Mouse (Mus musculus) kidney, postnatal 0 days (tissue): ENCODE measurements around the gene Eps15l1. TPM values are rescaled to one million over a fixed set of nuclear protein-coding genes. Genes with fewer than 3 reads are reported as not detected.

Source experiments
- ATAC-seq: fragments of 200-750 bp; cut with Nextera tagmentation; replicated peaks from 2 replicates; pipeline ENCODE4 v1.8.0; 2017; ENCODE audit warnings: low read depth, moderate number of reproducible peaks, moderate TSS enrichment, moderate library complexity; ENCODE audit not compliant: low FRiP score
- DNase-seq: peaks from one replicate; pipeline ENCODE4 v3.0.0-alpha.2; 2016; ENCODE audit warnings: low spot score
- H3K27ac ChIP-seq: fragments of 300-500 bp; sonication (generic); 2 replicates; pipeline ENCODE4 v1.5.1; 2014; ENCODE audit warnings: mild to moderate bottlenecking
- H3K27me3 ChIP-seq: fragments of 300-500 bp; sonication (generic); 2 replicates; pipeline ENCODE4 v1.6.1; 2014; ENCODE audit warnings: low read length, mixed read lengths; ENCODE audit not compliant: insufficient read depth
- H3K36me3 ChIP-seq: fragments of 300-500 bp; sonication (generic); 2 replicates; pipeline ENCODE4 v1.6.1; 2014; ENCODE audit warnings: low read length, mixed read lengths; ENCODE audit not compliant: insufficient read depth
- H3K4me1 ChIP-seq: fragments of 300-500 bp; sonication (generic); replicated peaks from 2 replicates; pipeline ENCODE4 v1.6.1; 2014; ENCODE audit warnings: antibody characterized with exemption, low read length, mixed read lengths; ENCODE audit not compliant: insufficient read depth
- H3K4me2 ChIP-seq: fragments of 300-500 bp; sonication (generic); 2 replicates; pipeline ENCODE4 v1.6.1; 2014; ENCODE audit warnings: mild to moderate bottlenecking, low read length, moderate library complexity, mixed read lengths
- H3K4me3 ChIP-seq: fragments of 300-500 bp; sonication (generic); replicated peaks from 2 replicates; pipeline ENCODE4 v1.5.1; 2014; ENCODE audit warnings: low read depth, low read length
- H3K9ac ChIP-seq: fragments of 300-500 bp; sonication (generic); 2 replicates; pipeline ENCODE4 v1.6.1; 2014; ENCODE audit warnings: low read depth, low read length
- H3K9me3 ChIP-seq: fragments of 300-500 bp; sonication (generic); replicated peaks from 2 replicates; pipeline ENCODE4 v1.6.1; 2016; ENCODE audit warnings: low read length, inconsistent platforms, mixed read lengths
- CTCF ChIP-seq: IDR thresholded peaks from 2 replicates; pipeline ENCODE4 v1.5.1; 2016; ENCODE audit warnings: antibody characterized with exemption, low read depth, mild to moderate bottlenecking, moderate library complexity
- WGBS: fragments of 180-500 bp; shearing (Covaris S2); extraction: QIAGEN DNeasy Blood & Tissue Kit; methylation state at CpG from one replicate; pipeline ENCODE4 v1.1.7; 2014; 5-methylcytosine and 5-hydroxymethylcytosine counted together
- polyA plus RNA-seq: library from polyadenylated mRNA; unstranded; fragments of >200 nt; fragmentation: Nextera tagmentation; extraction: Ambion mirVana; gene quantifications from 2 replicates; pipeline ENCODE4 v1.2.1, GENCODE M21; 2015

Eps15l1 gene
- polyA plus RNA-seq, 1 experiment from 2014 or later = 32.5 TPM

- Histone ChIP-seq H3K4me2 (no peak overlapping the region), H3K4me3 (no peak overlapping the region), H3K36me3 (peaks cover 78% of the 10 kb centered on the region), H3K9me3 (no peaks in the 10 kb centered on the region), H3K9ac (no peak overlapping the region), H3K4me1 (no peaks in the 10 kb centered on the region), H3K27ac (no peak overlapping the region), H3K27me3 (no peaks in the 10 kb centered on the region)
- 89% methylated on average over 2 of the region's 2 CpGs for WGBS
- DNase-seq (no peak), ATAC-seq (no peak)
- TF ChIP-seq CTCF = no peak
These were observed 35.5 kb downstream of the Eps15l1 start for GRCm38 (mm10) chr8:72385737-72386136.

- Histone ChIP-seq H3K4me1 (no peaks in the 10 kb centered on the region), H3K27ac (no peak overlapping the region), H3K36me3 (peaks cover 74% of the 10 kb centered on the region), H3K4me2 (no peak overlapping the region), H3K27me3 (no peaks in the 10 kb centered on the region), H3K9ac (no peak overlapping the region), H3K4me3 (no peak overlapping the region), H3K9me3 (no peaks in the 10 kb centered on the region)
- 0 out of 2 replicates have a peak, but pooled peaks have one; percentile 4 for ATAC-seq
- WGBS = 53% methylated on average over 5 of the region's 5 CpGs
- TF ChIP-seq CTCF = peak; percentile 25; the same call in 1 of the 2 replicates
- DNase-seq = peak; percentile 28
These were observed 38.9 kb downstream of the Eps15l1 start for GRCm38 (mm10) chr8:72382395-72382794.

- Histone ChIP-seq H3K4me2 (no peak overlapping the region), H3K4me3 (no peak overlapping the region), H3K27me3 (no peaks in the 10 kb centered on the region), H3K27ac (no peak overlapping the region), H3K9me3 (no peaks in the 10 kb centered on the region), H3K4me1 (no peaks in the 10 kb centered on the region), H3K9ac (no peak overlapping the region), H3K36me3 (peaks cover 71% of the 10 kb centered on the region)
- TF ChIP-seq CTCF = no peak
- 84% methylated on average over 8 of the region's 8 CpGs for WGBS
- ATAC-seq (no peak), DNase-seq (no peak)
These were observed 40.6 kb downstream of the Eps15l1 start for GRCm38 (mm10) chr8:72380656-72381055.

GRCm38 (mm10) chr8:72376900-72377299 is 44.4 kb downstream of the Eps15l1 start:
- Histone ChIP-seq H3K27me3 (no peaks in the 10 kb centered on the region), H3K9me3 (no peaks in the 10 kb centered on the region), H3K27ac (no peak overlapping the region), H3K4me2 (no peak overlapping the region), H3K4me1 (no peaks in the 10 kb centered on the region), H3K9ac (no peak overlapping the region), H3K4me3 (no peak overlapping the region), H3K36me3 (peaks cover 68% of the 10 kb centered on the region)
- 84% methylated on average over 2 of the region's 2 CpGs for WGBS
- no peak for TF ChIP-seq CTCF
- DNase-seq = no peak
- no peak for ATAC-seq

GRCm38 (mm10) chr8:72376309-72376708 is 45.0 kb downstream of the Eps15l1 start:
- H3K4me2 ChIP-seq = no peak overlapping the region
- H3K9me3 ChIP-seq = no peaks in the 10 kb centered on the region
- no peaks in the 10 kb centered on the region for H3K27me3 ChIP-seq
- TF ChIP-seq CTCF = no peak
- no peak overlapping the region for H3K4me3 ChIP-seq
- ATAC-seq (no peak), DNase-seq (no peak)
- H3K4me1 ChIP-seq = no peaks in the 10 kb centered on the region
- no peak overlapping the region for H3K9ac ChIP-seq
- no peak overlapping the region for H3K27ac ChIP-seq
- WGBS = 87% methylated on average over 5 of the region's 5 CpGs
- H3K36me3 ChIP-seq = peaks cover 71% of the 10 kb centered on the region

GRCm38 (mm10) chr8:72375161-72375560 is 46.1 kb downstream of the Eps15l1 start:
- no peaks in the 10 kb centered on the region for H3K9me3 ChIP-seq
- no peak overlapping the region for H3K4me3 ChIP-seq
- ATAC-seq = no peak
- no peaks in the 10 kb centered on the region for H3K27me3 ChIP-seq
- no peak for TF ChIP-seq CTCF
- no peak for DNase-seq
- whole genome bisulfite sequencing = 74% methylated on average over 5 of the region's 5 CpGs
- no peak overlapping the region for H3K9ac ChIP-seq
- no peak overlapping the region for H3K4me2 ChIP-seq
- no peak overlapping the region for H3K27ac ChIP-seq
- H3K4me1 ChIP-seq = no peaks in the 10 kb centered on the region
- H3K36me3 ChIP-seq = peaks cover 69% of the 10 kb centered on the region

GRCm38 (mm10) chr8:72372311-72372710 is 48.9 kb downstream of the Eps15l1 start:
- H3K27ac ChIP-seq = no peak overlapping the region
- WGBS = over 99% methylated on average over 4 of the region's 4 CpGs
- DNase-seq (no peak), ATAC-seq (no peak)
- H3K4me1 ChIP-seq = no peaks in the 10 kb centered on the region
- peaks cover 74% of the 10 kb centered on the region for H3K36me3 ChIP-seq
- no peaks in the 10 kb centered on the region for H3K27me3 ChIP-seq
- H3K9ac ChIP-seq = no peak overlapping the region
- no peak for TF ChIP-seq CTCF
- H3K9me3 ChIP-seq = no peaks in the 10 kb centered on the region
- no peak overlapping the region for H3K4me2 ChIP-seq
- H3K4me3 ChIP-seq = no peak overlapping the region
